ENCODE assay signal across 8 mouse cellular contexts in genomic region chr17:87882594-87882993, GRCm38 (mm10). TPM values are rescaled to one million over a fixed set of nuclear protein-coding genes. Genes with fewer than 3 reads are reported as not detected.
DNase-seq lines count a peak whose midpoint lies in the region; ATAC-seq and TF ChIP-seq lines count a peak whose summit lies in the region.

No protein-coding gene starts in this region.

- H3K27ac ChIP-seq in forebrain, embryonic 11.5 days (ENCODE audit: low read depth, low read length): no peak overlapping the region
- no peak overlapping the region for H3K27ac ChIP-seq in forebrain, embryonic 14.5 days (ENCODE audit: low read depth, low read length)
- H3K27ac ChIP-seq in kidney, adult 2 months (ENCODE audit: insufficient read depth, low read depth, low read length): no peak overlapping the region

- H3K36me3 ChIP-seq in forebrain, embryonic 11.5 days (ENCODE audit: control insufficient read depth, insufficient read depth, low read length): no peaks in the 10 kb centered on the region
- H3K36me3 ChIP-seq in forebrain, embryonic 14.5 days (ENCODE audit: control insufficient read depth, insufficient read depth, low read length): no peaks in the 10 kb centered on the region
- H3K36me3 ChIP-seq in kidney, adult 2 months (ENCODE audit: control insufficient read depth, insufficient read depth, low read length): no peaks in the 10 kb centered on the region

- H3K9ac ChIP-seq in forebrain, embryonic 11.5 days (ENCODE audit: low read length): no peak overlapping the region
- no peak overlapping the region for H3K9ac ChIP-seq in forebrain, embryonic 14.5 days (ENCODE audit: low read length)

- ATAC-seq in forebrain, embryonic 11.5 days (replicated peaks; ENCODE audit: low FRiP score): no peak
- ATAC-seq in forebrain, embryonic 14.5 days: no peak

- H3K27me3 ChIP-seq in forebrain, embryonic 11.5 days (ENCODE audit: control insufficient read depth, insufficient read depth, low read length): no peaks in the 10 kb centered on the region
- no peaks in the 10 kb centered on the region for H3K27me3 ChIP-seq in forebrain, embryonic 14.5 days (replicated peaks; ENCODE audit: control insufficient read depth, insufficient read depth, low read length)
- H3K27me3 ChIP-seq in kidney, adult 2 months (replicated peaks; ENCODE audit: control insufficient read depth, insufficient read depth, low read length): no peaks in the 10 kb centered on the region

- peaks cover 13% of the 10 kb centered on the region for H3K4me1 ChIP-seq in forebrain, embryonic 11.5 days (replicated peaks; ENCODE audit: control insufficient read depth, insufficient read depth, low read length)
- peaks cover 7% of the 10 kb centered on the region for H3K4me1 ChIP-seq in forebrain, embryonic 14.5 days (ENCODE audit: control insufficient read depth, insufficient read depth, low read length)
- no peaks in the 10 kb centered on the region for H3K4me1 ChIP-seq in kidney, adult 2 months (ENCODE audit: control insufficient read depth, insufficient read depth, low read length)

- H3K4me3 ChIP-seq in forebrain, embryonic 11.5 days (ENCODE audit: low read depth, low read length): no peak overlapping the region
- no peak overlapping the region for H3K4me3 ChIP-seq in forebrain, embryonic 14.5 days (ENCODE audit: low read depth, low read length)
- no peak overlapping the region for H3K4me3 ChIP-seq in kidney, adult 2 months (ENCODE audit: insufficient read depth, low read depth, low read length)

- peak; percentile 72 for TF ChIP-seq CTCF in kidney, adult 2 months (conservative IDR thresholded peaks at IDR 0.05; ENCODE audit: insufficient read depth, insufficient read length, low read depth, low read length)

- WGBS in forebrain, embryonic 11.5 days: 52% methylated on average over 1 of the region's 1 CpGs
- 63% methylated on average over 1 of the region's 1 CpGs for WGBS in forebrain, embryonic 14.5 days
- 43% methylated on average over 1 of the region's 1 CpGs for WGBS in kidney, adult 2 months

- peak; percentile 60 for DNase-seq in forebrain, embryonic 11.5 days (ENCODE audit: low spot score)
- DNase-seq in forebrain, embryonic 14.5 days (ENCODE audit: low spot score): no peak
- DNase-seq in right cerebral cortex, adult 18-20 months: peak; percentile 30
- no peak for DNase-seq in right cerebral cortex, postnatal 36 days (ENCODE audit: low spot score in 2 of 2)
- peak; percentile 66 to 72 for DNase-seq in cerebellum, postnatal 14 days
- peak; percentile 59 for DNase-seq in kidney, adult 2 months
- DNase-seq in lung, postnatal 36 days: peak; percentile 62
- peak; percentile 71 for DNase-seq in thymus, postnatal 4 days

- no peak overlapping the region for H3K4me2 ChIP-seq in forebrain, embryonic 11.5 days (ENCODE audit: low read depth, low read length, severe bottlenecking)
- no peak overlapping the region for H3K4me2 ChIP-seq in forebrain, embryonic 14.5 days (ENCODE audit: low read length)

- TF ChIP-seq POLR2A in kidney, adult 2 months (IDR thresholded peaks at IDR 0.05; ENCODE audit: low read depth, low read length): no peak

- H3K9me3 ChIP-seq in forebrain, embryonic 11.5 days (ENCODE audit: control insufficient read depth, low read length): no peaks in the 10 kb centered on the region
- no peaks in the 10 kb centered on the region for H3K9me3 ChIP-seq in forebrain, embryonic 14.5 days (replicated peaks; ENCODE audit: control insufficient read depth, low read length)

RNA-seq across cellular contexts. Expression of gene Rpl36-ps4, which starts 38.2 kb away (rescaled TPM):
- not detected in 2 replicates for polyA plus RNA-seq in forebrain, embryonic 11.5 days (2014; fragmentation: Nextera tagmentation; extraction: Ambion mirVana)
- polyA plus RNA-seq in forebrain, embryonic 14.5 days (2014; fragmentation: Nextera tagmentation; extraction: Ambion mirVana): not detected in 2 replicates
- not detected in 2 replicates for polyA plus RNA-seq in kidney, adult 2 months (2012; rRNA removed)

Comparison
In these comparisons a context has a peak if more than half of its experiments do, and no peak if none do; other contexts are left out.
1. DNase-seq: peak in forebrain, embryonic 11.5 days (single experiment), right cerebral cortex, adult 18-20 months (single experiment), cerebellum, postnatal 14 days (2 of 2), kidney, adult 2 months (single experiment), lung, postnatal 36 days (single experiment) and thymus, postnatal 4 days (single experiment); none in forebrain, embryonic 14.5 days (single experiment) and right cerebral cortex, postnatal 36 days (0 of 2).